In genomic region chr5:7517520-7518181, GRCm38 (mm10) we compare ENCODE assay signal across 23 mouse cellular contexts.
"Had no signal": no experiment of that assay in that cellular context is flagged by ENCODE, and none has a peak within 500 bp of the region (broad histone marks: within the 10 kb centered on the region; RNA-seq: fewer than 3 reads in every experiment).

No protein-coding gene starts in this region.

- H3K4me2 ChIP-seq: kidney, embryonic 15.5 days; limb, embryonic 12.5 days; liver, embryonic 12.5 days; liver, embryonic 15.5 days; lung, embryonic 15.5 days; midbrain, embryonic 13.5 days; stomach, embryonic 15.5 days had no signal

- H3K9me3 ChIP-seq: kidney, embryonic 15.5 days; limb, embryonic 12.5 days; liver, embryonic 12.5 days; liver, embryonic 15.5 days; lung, embryonic 15.5 days; megakaryocyte, embryonic 14.5 days; midbrain, embryonic 10.5 days; midbrain, embryonic 13.5 days; stomach, embryonic 15.5 days had no signal

- H3K27me3 ChIP-seq: kidney, embryonic 15.5 days; limb, embryonic 12.5 days; liver, embryonic 12.5 days; liver, embryonic 15.5 days; lung, embryonic 15.5 days; megakaryocyte, embryonic 14.5 days; midbrain, embryonic 13.5 days; stomach, embryonic 15.5 days had no signal

- H3K4me1 ChIP-seq: kidney, embryonic 15.5 days; limb, embryonic 12.5 days; liver, embryonic 12.5 days; liver, embryonic 15.5 days; lung, embryonic 15.5 days; megakaryocyte, embryonic 14.5 days; midbrain, embryonic 10.5 days; midbrain, embryonic 13.5 days; stomach, embryonic 15.5 days had no signal

- H3K4me3 ChIP-seq: kidney, embryonic 15.5 days; left cerebral cortex, adult 2 months; limb, embryonic 12.5 days; liver, embryonic 12.5 days; liver, embryonic 15.5 days; lung, embryonic 15.5 days; megakaryocyte, embryonic 14.5 days; midbrain, embryonic 10.5 days; midbrain, embryonic 13.5 days; myocyte; stomach, embryonic 15.5 days had no signal

- DNase-seq: kidney, adult 8-10 months; kidney, postnatal 10 days; kidney, postnatal 36 days; layer of hippocampus, postnatal 36 days; liver; lung, adult 18-20 months; lung, postnatal 10 days; lung, postnatal 36 days; right cerebral cortex, postnatal 25 days; spleen, adult 18-20 months; thymus, postnatal 25 days had no signal

- H3K36me3 ChIP-seq: kidney, embryonic 15.5 days; limb, embryonic 12.5 days; liver, embryonic 12.5 days; liver, embryonic 15.5 days; lung, embryonic 15.5 days; midbrain, embryonic 10.5 days; midbrain, embryonic 13.5 days; stomach, embryonic 15.5 days had no signal

- ATAC-seq: liver, embryonic 12.5 days; midbrain, embryonic 13.5 days; midbrain, embryonic 16.5 days had no signal

- H3K9ac ChIP-seq: kidney, embryonic 15.5 days; limb, embryonic 12.5 days; liver, embryonic 12.5 days; liver, embryonic 15.5 days; lung, embryonic 15.5 days; midbrain, embryonic 13.5 days; stomach, embryonic 15.5 days had no signal

- H3K27ac ChIP-seq: kidney, embryonic 15.5 days; left cerebral cortex, adult 2 months; limb, embryonic 12.5 days; liver, embryonic 12.5 days; liver, embryonic 15.5 days; lung, embryonic 15.5 days; midbrain, embryonic 10.5 days; midbrain, embryonic 13.5 days; stomach, embryonic 15.5 days had no signal
